Mouse (Mus musculus): ENCODE measurements around the gene Cs. TPM values are rescaled to one million over a fixed set of nuclear protein-coding genes. Genes with fewer than 3 reads are reported as not detected.

The Cs gene
- polyA plus RNA-seq, 1 experiment from 2014 or later, result 152 TPM

- Histone ChIP-seq H3K4me3 (ENCODE audit: low read depth, low read length) (peak within 1 kb of the TSS; percentile 90), H3K9me3 (ENCODE audit: control insufficient read depth, low read length) (no peaks in the 10 kb centered on the region), H3K27ac (replicated peaks) (peak within 1 kb of the TSS; percentile 93), H3K4me1 (replicated peaks; ENCODE audit: control insufficient read depth, insufficient read depth) (peaks cover 3% of the 10 kb centered on the region; the same call in 1 of the 2 replicates), H3K27me3 (ENCODE audit: control insufficient read depth, insufficient read depth, low read length) (no peaks in the 10 kb centered on the region), H3K4me2 (replicated peaks; ENCODE audit: low read depth) (peak within 1 kb of the TSS; percentile 82), H3K9ac (ENCODE audit: low read length) (peak within 1 kb of the TSS; percentile 96), H3K36me3 (ENCODE audit: control insufficient read depth, insufficient read depth, low read length) (peaks cover 8% of the 10 kb centered on the region)
- ATAC-seq (ENCODE audit: low FRiP score, low TSS enrichment) (peak; percentile 93), DNase-seq (ENCODE audit: low spot score) (peak; percentile 90)
- TF ChIP-seq EP300 (optimal IDR thresholded peaks at IDR 0.05), result no peak
- peak; percentile 63 for TF ChIP-seq CTCF (IDR thresholded peaks at IDR 0.05; ENCODE audit: low read depth)
- WGBS, result 0% methylated on average over 41 of the region's 73 CpGs
Measured at GRCm38 (mm10) chr10:128376455-128377211, 39.1 kb downstream of the Cs start, which contains the start of gene Ankrd52. Ankrd52 (plus strand) TSS chr10:128377115.

- Histone ChIP-seq H3K9ac (ENCODE audit: low read length) (peak overlapping the region; percentile 96), H3K4me2 (replicated peaks; ENCODE audit: low read depth) (peak overlapping the region; percentile 82), H3K36me3 (ENCODE audit: control insufficient read depth, insufficient read depth, low read length) (peaks cover 11% of the 10 kb centered on the region), H3K4me1 (replicated peaks; ENCODE audit: control insufficient read depth, insufficient read depth) (peaks cover 3% of the 10 kb centered on the region; the same call in 1 of the 2 replicates), H3K27ac (replicated peaks) (peak overlapping the region; percentile 93), H3K27me3 (ENCODE audit: control insufficient read depth, insufficient read depth, low read length) (no peaks in the 10 kb centered on the region), H3K4me3 (ENCODE audit: low read depth, low read length) (peak overlapping the region; percentile 90), H3K9me3 (ENCODE audit: control insufficient read depth, low read length) (no peaks in the 10 kb centered on the region)
- no peak for DNase-seq (ENCODE audit: low spot score)
- WGBS, result under 1% methylated on average over 36 of the region's 47 CpGs
- ATAC-seq (ENCODE audit: low FRiP score, low TSS enrichment), result peak; percentile 75
- TF ChIP-seq EP300 (optimal IDR thresholded peaks at IDR 0.05) (no peak), CTCF (IDR thresholded peaks at IDR 0.05; ENCODE audit: low read depth) (peak; percentile 20; the same call in 1 of the 2 replicates)
Measured at GRCm38 (mm10) chr10:128377222-128377939, 39.8 kb downstream of the Cs start.

- Histone ChIP-seq H3K4me3 (ENCODE audit: low read depth, low read length) (peak overlapping the region; percentile 90), H3K9ac (ENCODE audit: low read length) (peak overlapping the region; percentile 96), H3K4me1 (replicated peaks; ENCODE audit: control insufficient read depth, insufficient read depth) (peaks cover 3% of the 10 kb centered on the region; the same call in 1 of the 2 replicates), H3K27ac (replicated peaks) (peak overlapping the region; percentile 93), H3K27me3 (ENCODE audit: control insufficient read depth, insufficient read depth, low read length) (no peaks in the 10 kb centered on the region), H3K36me3 (ENCODE audit: control insufficient read depth, insufficient read depth, low read length) (peaks cover 17% of the 10 kb centered on the region), H3K9me3 (ENCODE audit: control insufficient read depth, low read length) (no peaks in the 10 kb centered on the region), H3K4me2 (replicated peaks; ENCODE audit: low read depth) (peak overlapping the region; percentile 82)
- TF ChIP-seq EP300 (optimal IDR thresholded peaks at IDR 0.05), result no peak
- no peak for TF ChIP-seq CTCF (IDR thresholded peaks at IDR 0.05; ENCODE audit: low read depth)
- DNase-seq (ENCODE audit: low spot score), result no peak
- no peak for ATAC-seq (ENCODE audit: low FRiP score, low TSS enrichment)
- 46% methylated on average over 14 of the region's 14 CpGs for WGBS
Measured at GRCm38 (mm10) chr10:128377940-128378448, 40.5 kb downstream of the Cs start.

- no peak overlapping the region for H3K4me3 ChIP-seq (ENCODE audit: low read depth, low read length)
- no peak overlapping the region for H3K27ac ChIP-seq (replicated peaks)
- DNase-seq (ENCODE audit: low spot score) (no peak), ATAC-seq (ENCODE audit: low FRiP score, low TSS enrichment) (no peak)
- no peaks in the 10 kb centered on the region for H3K9me3 ChIP-seq (ENCODE audit: control insufficient read depth, low read length)
- H3K4me2 ChIP-seq (replicated peaks; ENCODE audit: low read depth), result peak overlapping the region; percentile 82; the same call in 1 of the 2 replicates
- H3K27me3 ChIP-seq (ENCODE audit: control insufficient read depth, insufficient read depth, low read length), result no peaks in the 10 kb centered on the region
- peaks cover 21% of the 10 kb centered on the region for H3K36me3 ChIP-seq (ENCODE audit: control insufficient read depth, insufficient read depth, low read length)
- peak overlapping the region; percentile 96 for H3K9ac ChIP-seq (ENCODE audit: low read length)
- TF ChIP-seq EP300 (optimal IDR thresholded peaks at IDR 0.05) (no peak), CTCF (IDR thresholded peaks at IDR 0.05; ENCODE audit: low read depth) (no peak)
- H3K4me1 ChIP-seq (replicated peaks; ENCODE audit: control insufficient read depth, insufficient read depth), result peaks cover 3% of the 10 kb centered on the region; the same call in 1 of the 2 replicates
- WGBS, result 58% methylated on average over 3 of the region's 3 CpGs
Measured at GRCm38 (mm10) chr10:128378462-128378861, 40.9 kb downstream of the Cs start.

- Histone ChIP-seq H3K9me3 (ENCODE audit: control insufficient read depth, low read length) (no peaks in the 10 kb centered on the region), H3K27me3 (ENCODE audit: control insufficient read depth, insufficient read depth, low read length) (no peaks in the 10 kb centered on the region), H3K4me3 (ENCODE audit: low read depth, low read length) (no peak overlapping the region), H3K4me2 (replicated peaks; ENCODE audit: low read depth) (no peak overlapping the region), H3K4me1 (replicated peaks; ENCODE audit: control insufficient read depth, insufficient read depth) (peaks cover 3% of the 10 kb centered on the region; the same call in 1 of the 2 replicates), H3K9ac (ENCODE audit: low read length) (no peak overlapping the region), H3K36me3 (ENCODE audit: control insufficient read depth, insufficient read depth, low read length) (peaks cover 28% of the 10 kb centered on the region), H3K27ac (replicated peaks) (no peak overlapping the region)
- TF ChIP-seq EP300 (optimal IDR thresholded peaks at IDR 0.05) (no peak), CTCF (IDR thresholded peaks at IDR 0.05; ENCODE audit: low read depth) (no peak)
- ATAC-seq (ENCODE audit: low FRiP score, low TSS enrichment) (no peak), DNase-seq (ENCODE audit: low spot score) (no peak)
- WGBS, result 93% methylated on average over 7 of the region's 7 CpGs
Measured at GRCm38 (mm10) chr10:128379260-128379659, 41.7 kb downstream of the Cs start.
